Mouse (Mus musculus): ENCODE measurements at regions not wholly inside any gene's neighbourhood (a gene's known extent, or its start where the extent isn't known, plus 50 kb on each side); places are given as distances from the start of the nearest gene placed in this dataset.
A peak's percentile ranks its signal among the peaks of the same experiment; 100 is the strongest.

DNA sequence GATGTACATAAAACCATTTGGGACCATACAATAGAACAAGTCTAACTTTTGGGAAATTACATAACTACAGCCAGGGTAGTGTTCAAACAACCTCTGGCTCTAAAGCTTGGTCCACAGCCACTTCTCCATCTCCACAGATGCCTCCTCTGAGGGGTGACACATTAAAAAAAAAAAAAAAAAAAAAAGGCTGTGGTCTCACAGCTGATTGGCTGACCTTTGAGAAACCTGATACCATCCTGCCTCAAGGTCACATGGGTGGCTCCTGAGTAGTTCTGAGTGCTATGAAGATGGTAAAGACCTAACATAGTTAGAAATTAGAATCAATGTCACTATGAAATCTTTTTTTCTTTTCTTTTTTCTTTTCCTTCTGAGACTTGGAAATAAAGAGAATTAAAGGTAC is 102.4 kb downstream of the Tmem182 start:
- DNase-seq (ENCODE audit: low spot score) = no peak
- no peak for ATAC-seq
- TF ChIP-seq CTCF (IDR thresholded peaks at IDR 0.05; ENCODE audit: low read depth) = no peak
- Histone ChIP-seq H3K9ac (replicated peaks; ENCODE audit: low read length) (no peak overlapping the region), H3K4me3 (ENCODE audit: low read length) (no peak overlapping the region), H3K36me3 (ENCODE audit: insufficient read depth, low read length) (no peaks in the 10 kb centered on the region), H3K27ac (no peak overlapping the region), H3K27me3 (ENCODE audit: insufficient read depth, low read length) (no peaks in the 10 kb centered on the region), H3K9me3 (ENCODE audit: low read length) (no peaks in the 10 kb centered on the region), H3K4me2 (ENCODE audit: low read depth, low read length) (no peak overlapping the region), H3K4me1 (ENCODE audit: insufficient read depth, low read length) (no peaks in the 10 kb centered on the region)

DNA sequence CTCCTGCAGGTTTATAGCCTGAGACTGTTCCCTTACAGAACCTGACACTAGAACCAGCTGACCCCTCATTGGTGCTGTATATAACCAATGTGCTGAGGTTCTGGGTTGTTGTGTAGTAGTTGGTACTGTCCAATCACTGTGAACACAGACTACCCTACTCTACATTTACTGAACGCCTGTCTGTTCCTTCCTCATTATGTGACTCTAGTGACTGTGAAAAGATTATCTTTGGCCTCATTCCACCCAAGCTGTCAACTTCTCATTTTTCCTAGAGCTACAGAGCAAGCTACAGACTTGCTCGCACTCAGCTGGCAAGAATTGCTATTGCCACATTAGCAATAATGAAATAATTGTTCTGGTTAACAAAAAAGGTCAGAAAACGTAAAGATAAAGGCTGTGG is 108.2 kb downstream of the Tmem182 start:
- H3K27me3 ChIP-seq (ENCODE audit: insufficient read depth, low read length) = no peaks in the 10 kb centered on the region

DNA sequence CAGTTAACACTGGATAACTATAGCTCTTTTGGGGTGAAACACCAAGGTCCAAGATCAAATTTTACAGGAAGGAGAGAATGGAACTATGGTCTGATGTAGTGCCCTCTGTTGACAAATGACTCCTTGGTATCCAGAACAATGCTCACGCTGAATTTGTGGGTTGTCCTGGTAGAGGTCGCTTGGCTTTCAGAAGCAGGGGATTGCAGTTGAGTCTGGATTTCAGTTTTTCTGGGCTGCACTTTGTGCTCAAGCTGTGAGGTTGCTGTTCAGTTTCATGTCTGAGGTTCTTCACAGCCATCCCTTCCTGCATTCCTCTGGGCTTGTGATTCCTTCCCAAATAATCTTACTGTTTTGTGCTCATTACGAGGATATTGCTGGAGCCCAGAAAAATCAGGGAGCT is 118.9 kb downstream of the Tmem182 start:
- no peak overlapping the region for H3K4me3 ChIP-seq (ENCODE audit: low read length)
- no peak for DNase-seq (ENCODE audit: low spot score)
- TF ChIP-seq CTCF (IDR thresholded peaks at IDR 0.05; ENCODE audit: low read depth) = no peak

More for the DNA sequence above, 108.2 kb downstream of the Tmem182 start:
- Histone ChIP-seq H3K36me3 (ENCODE audit: insufficient read depth, low read length) (no peaks in the 10 kb centered on the region), H3K4me3 (ENCODE audit: low read length) (no peak overlapping the region), H3K4me1 (ENCODE audit: insufficient read depth, low read length) (no peaks in the 10 kb centered on the region), H3K27ac (no peak overlapping the region), H3K9ac (replicated peaks; ENCODE audit: low read length) (no peak overlapping the region), H3K9me3 (ENCODE audit: low read length) (no peaks in the 10 kb centered on the region), H3K4me2 (ENCODE audit: low read depth, low read length) (no peak overlapping the region)
- no peak for ATAC-seq
- DNase-seq (ENCODE audit: low spot score) = peak; percentile 12
- no peak for TF ChIP-seq CTCF (IDR thresholded peaks at IDR 0.05; ENCODE audit: low read depth)
- WGBS = 32% methylated on average over 3 of the region's 3 CpGs

DNA sequence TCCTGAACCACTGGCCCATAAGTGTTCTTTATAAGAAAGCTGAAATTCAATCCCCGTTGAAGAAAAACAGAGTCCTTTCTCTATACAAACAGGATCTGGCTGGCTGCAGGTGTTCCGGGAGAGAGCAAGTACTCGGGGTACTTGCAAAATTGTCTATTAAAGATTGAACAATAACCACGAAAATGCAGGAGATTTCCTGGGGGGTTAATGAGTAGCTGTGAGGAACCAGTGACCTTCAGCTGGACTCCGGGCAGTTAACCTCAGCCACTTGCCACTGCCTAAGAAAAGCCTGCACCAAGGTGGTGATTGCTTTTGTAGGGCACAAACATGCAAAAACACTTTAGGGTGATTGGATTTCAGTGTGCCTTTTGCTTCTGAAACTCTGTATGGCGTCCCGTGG is 119.4 kb downstream of the Tmem182 start:
- DNase-seq (ENCODE audit: low spot score) = no peak
- no peaks in the 10 kb centered on the region for H3K4me1 ChIP-seq (ENCODE audit: insufficient read depth, low read length)
- H3K9me3 ChIP-seq (ENCODE audit: low read length) = no peaks in the 10 kb centered on the region
- no peak overlapping the region for H3K9ac ChIP-seq (replicated peaks; ENCODE audit: low read length)
- no peak for ATAC-seq
- H3K27me3 ChIP-seq (ENCODE audit: insufficient read depth, low read length) = no peaks in the 10 kb centered on the region
- TF ChIP-seq CTCF (IDR thresholded peaks at IDR 0.05; ENCODE audit: low read depth) = no peak
- no peak overlapping the region for H3K4me3 ChIP-seq (ENCODE audit: low read length)
- no peak overlapping the region for H3K4me2 ChIP-seq (ENCODE audit: low read depth, low read length)
- H3K36me3 ChIP-seq (ENCODE audit: insufficient read depth, low read length) = no peaks in the 10 kb centered on the region
- WGBS = 69% methylated on average over 7 of the region's 7 CpGs
- H3K27ac ChIP-seq = no peak overlapping the region

More for the DNA sequence above, 118.9 kb downstream of the Tmem182 start:
- no peak overlapping the region for H3K27ac ChIP-seq
- no peaks in the 10 kb centered on the region for H3K27me3 ChIP-seq (ENCODE audit: insufficient read depth, low read length)
- no peak for ATAC-seq
- no peaks in the 10 kb centered on the region for H3K9me3 ChIP-seq (ENCODE audit: low read length)
- H3K4me2 ChIP-seq (ENCODE audit: low read depth, low read length) = no peak overlapping the region
- 80% methylated on average over 3 of the region's 3 CpGs for WGBS
- no peaks in the 10 kb centered on the region for H3K4me1 ChIP-seq (ENCODE audit: insufficient read depth, low read length)
- no peak overlapping the region for H3K9ac ChIP-seq (replicated peaks; ENCODE audit: low read length)
- H3K36me3 ChIP-seq (ENCODE audit: insufficient read depth, low read length) = no peaks in the 10 kb centered on the region

DNA sequence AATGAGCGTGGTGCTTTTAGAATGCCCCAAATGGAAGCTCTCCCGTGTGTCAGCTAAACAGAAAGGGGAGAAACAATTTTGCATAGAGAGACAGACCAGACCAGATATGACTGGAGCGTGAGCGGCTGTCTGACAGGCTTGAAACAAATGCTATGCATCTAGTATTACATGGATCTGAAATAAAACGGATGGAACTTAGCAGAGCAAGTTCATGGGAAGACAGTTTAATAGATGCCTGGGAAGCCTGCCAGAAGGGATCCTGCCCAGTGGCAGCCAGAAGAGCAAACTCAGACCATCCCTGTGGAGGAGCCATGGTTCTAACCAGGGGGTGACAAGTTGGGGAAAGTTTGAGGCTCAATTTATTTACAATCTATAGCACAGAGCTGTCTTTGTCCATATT is 126.0 kb downstream of the Tmem182 start:
- H3K36me3 ChIP-seq (ENCODE audit: insufficient read depth, low read length) = no peaks in the 10 kb centered on the region
- H3K9me3 ChIP-seq (ENCODE audit: low read length) = no peaks in the 10 kb centered on the region
- TF ChIP-seq CTCF (IDR thresholded peaks at IDR 0.05; ENCODE audit: low read depth) = no peak
- H3K27ac ChIP-seq = no peak overlapping the region
- WGBS = 58% methylated on average over 5 of the region's 5 CpGs
- H3K4me2 ChIP-seq (ENCODE audit: low read depth, low read length) = no peak overlapping the region
- H3K4me3 ChIP-seq (ENCODE audit: low read length) = no peak overlapping the region
- no peak overlapping the region for H3K9ac ChIP-seq (replicated peaks; ENCODE audit: low read length)
- H3K4me1 ChIP-seq (ENCODE audit: insufficient read depth, low read length) = no peaks in the 10 kb centered on the region
- no peaks in the 10 kb centered on the region for H3K27me3 ChIP-seq (ENCODE audit: insufficient read depth, low read length)
- no peak for DNase-seq (ENCODE audit: low spot score)
- ATAC-seq = no peak

DNA sequence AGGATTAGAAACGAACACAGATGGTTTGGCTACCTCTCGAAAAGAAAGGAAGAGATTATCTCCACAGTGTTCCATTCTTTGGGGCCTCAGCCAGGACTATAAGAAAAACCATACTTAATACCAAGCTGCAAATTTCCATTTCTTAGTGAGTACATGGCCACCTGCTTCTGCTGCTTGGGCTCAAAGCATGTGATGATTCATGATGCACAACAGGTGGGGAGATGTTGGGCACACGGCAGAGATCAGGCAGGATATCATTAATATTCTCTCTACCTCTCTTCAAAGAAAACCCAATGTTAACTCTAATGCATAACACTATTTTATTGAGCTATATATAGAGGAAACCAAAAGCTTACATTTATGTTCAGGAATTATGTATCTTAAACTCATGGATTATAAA is 131.3 kb downstream of the Tmem182 start:
- Histone ChIP-seq H3K4me1 (ENCODE audit: insufficient read depth, low read length) (no peaks in the 10 kb centered on the region), H3K36me3 (ENCODE audit: insufficient read depth, low read length) (no peaks in the 10 kb centered on the region), H3K27me3 (ENCODE audit: insufficient read depth, low read length) (no peaks in the 10 kb centered on the region), H3K4me2 (ENCODE audit: low read depth, low read length) (no peak overlapping the region), H3K4me3 (ENCODE audit: low read length) (no peak overlapping the region), H3K9ac (replicated peaks; ENCODE audit: low read length) (no peak overlapping the region), H3K9me3 (ENCODE audit: low read length) (no peaks in the 10 kb centered on the region), H3K27ac (no peak overlapping the region)
- TF ChIP-seq CTCF (IDR thresholded peaks at IDR 0.05; ENCODE audit: low read depth) = no peak
- WGBS = 70% methylated on average over 3 of the region's 3 CpGs
- no peak for DNase-seq (ENCODE audit: low spot score)
- ATAC-seq = no peak

DNA sequence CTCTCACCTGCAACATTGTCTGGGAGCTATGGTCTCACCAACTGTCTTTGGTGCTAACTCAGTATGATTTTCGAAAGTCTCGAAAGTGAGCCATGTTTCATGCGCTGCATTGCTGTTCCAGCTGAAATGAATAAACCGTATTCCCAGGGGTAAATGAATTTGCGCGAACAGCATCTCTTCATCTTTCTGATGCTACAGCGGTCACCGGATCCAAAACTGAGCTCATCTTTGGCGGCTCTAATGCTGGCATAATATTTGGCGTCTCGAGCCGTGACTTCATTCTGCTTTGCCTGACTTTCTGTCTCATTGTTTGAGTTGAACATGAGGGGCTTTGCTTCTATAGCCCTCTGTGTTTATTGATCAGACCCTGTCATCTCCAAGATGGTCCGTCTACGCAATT is 137.3 kb downstream of the Tmem182 start:
- H3K9ac ChIP-seq (replicated peaks; ENCODE audit: low read length) = no peak overlapping the region
- no peak overlapping the region for H3K27ac ChIP-seq
- no peak overlapping the region for H3K4me2 ChIP-seq (ENCODE audit: low read depth, low read length)
- TF ChIP-seq CTCF (IDR thresholded peaks at IDR 0.05; ENCODE audit: low read depth) = no peak
- H3K9me3 ChIP-seq (ENCODE audit: low read length) = no peaks in the 10 kb centered on the region
- no peak overlapping the region for H3K4me3 ChIP-seq (ENCODE audit: low read length)
- no peak for ATAC-seq
- no peaks in the 10 kb centered on the region for H3K36me3 ChIP-seq (ENCODE audit: insufficient read depth, low read length)
- WGBS = 81% methylated on average over 14 of the region's 14 CpGs
- DNase-seq (ENCODE audit: low spot score) = no peak
- no peaks in the 10 kb centered on the region for H3K4me1 ChIP-seq (ENCODE audit: insufficient read depth, low read length)
- H3K27me3 ChIP-seq (ENCODE audit: insufficient read depth, low read length) = no peaks in the 10 kb centered on the region

Data from hindbrain, postnatal 0 days (tissue).